Mouse (Mus musculus) liver, adult (tissue): ENCODE data around the gene Cx3cr1.

ENCODE experiments used
- GATA4 ChIP-seq: IDR thresholded peaks from 2 replicates; pipeline ENCODE4 v1.6.1; 2014; ENCODE audit warnings: mild to moderate bottlenecking, low read length; ENCODE audit not compliant: insufficient replicate concordance

Cx3cr1 gene

GRCm38 (mm10) chr9:119999636-120000035 lies 70.0 kb downstream of the Cx3cr1 start:
- no peak for TF ChIP-seq GATA4

GRCm38 (mm10) chr9:119998776-119999175 lies 70.9 kb downstream of the Cx3cr1 start:
- no peak for TF ChIP-seq GATA4

DNA sequence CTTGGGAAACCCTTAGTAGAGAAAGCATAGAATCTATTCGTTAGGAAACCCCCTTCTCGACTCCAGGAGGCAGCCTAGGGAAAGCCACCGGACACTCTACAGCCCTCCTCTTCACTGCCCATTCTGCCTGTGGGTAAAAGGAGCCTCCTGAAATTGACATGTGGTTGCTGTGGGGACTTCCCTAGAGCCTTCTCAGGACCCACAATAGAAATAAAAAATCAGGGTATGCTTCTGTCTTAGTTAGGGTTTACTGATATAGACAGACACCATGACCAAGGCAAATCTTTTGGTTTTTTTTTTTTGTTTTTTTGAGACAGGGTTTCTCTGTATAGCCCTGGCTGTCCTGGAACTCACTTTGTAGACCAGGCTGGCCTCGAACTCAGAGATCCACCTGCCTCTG lies 73.6 kb downstream of the Cx3cr1 start:
- TF ChIP-seq GATA4: no peak

DNA sequence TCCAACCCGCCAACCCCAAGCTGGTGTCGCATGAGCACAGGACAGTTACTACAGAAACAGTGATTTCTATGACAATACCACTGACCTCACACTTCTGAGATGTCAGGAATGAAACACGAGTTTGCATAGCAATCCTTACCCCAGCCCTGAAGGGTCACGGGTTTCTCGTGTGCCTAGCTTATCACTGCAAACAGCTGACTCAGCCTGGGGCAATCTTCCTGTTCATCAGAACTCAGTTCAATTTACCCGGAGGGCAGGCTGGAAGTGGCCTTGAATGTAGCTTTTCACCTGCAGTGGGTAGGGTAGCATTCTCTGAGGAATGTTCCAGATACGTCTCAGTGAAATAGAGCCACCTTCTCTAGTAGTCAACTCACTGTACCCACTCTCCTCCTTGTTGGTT lies 75.5 kb downstream of the Cx3cr1 start:
- no peak for TF ChIP-seq GATA4

DNA sequence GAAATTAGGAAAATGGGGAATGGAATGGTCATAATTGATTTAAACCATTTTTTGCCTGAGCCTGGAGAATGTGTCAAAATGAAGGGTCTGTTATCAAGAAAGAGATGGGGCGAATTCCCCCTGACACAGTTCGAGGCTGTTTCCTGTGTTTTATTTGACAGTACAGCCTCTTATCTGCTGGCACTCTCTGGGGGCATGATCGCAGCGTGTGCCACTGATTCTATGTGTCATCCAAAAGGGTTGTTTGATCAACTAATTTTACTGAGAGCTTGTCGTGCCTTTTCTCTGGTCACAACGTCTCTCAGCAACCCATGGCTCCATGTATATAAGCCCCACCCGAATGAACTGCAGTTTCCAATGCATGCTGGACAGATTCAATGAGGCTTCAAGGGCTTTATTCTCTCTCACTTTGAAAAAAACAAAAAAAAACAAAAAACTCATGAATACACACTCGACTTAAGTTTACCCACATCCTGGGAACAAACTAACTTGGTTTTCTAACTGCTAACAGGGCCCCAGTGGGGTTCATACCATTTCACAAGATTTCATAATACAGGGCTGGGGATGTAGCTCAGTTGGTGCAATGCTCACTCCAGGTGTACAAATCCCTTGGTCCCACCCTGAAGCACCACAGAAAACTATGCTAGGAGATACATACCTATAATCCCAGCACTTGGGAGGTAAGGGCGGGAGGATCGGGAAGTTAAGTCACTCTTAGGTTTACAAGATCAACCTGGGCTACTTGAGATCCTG lies 76.4 kb downstream of the Cx3cr1 start:
- no peak for TF ChIP-seq GATA4

DNA sequence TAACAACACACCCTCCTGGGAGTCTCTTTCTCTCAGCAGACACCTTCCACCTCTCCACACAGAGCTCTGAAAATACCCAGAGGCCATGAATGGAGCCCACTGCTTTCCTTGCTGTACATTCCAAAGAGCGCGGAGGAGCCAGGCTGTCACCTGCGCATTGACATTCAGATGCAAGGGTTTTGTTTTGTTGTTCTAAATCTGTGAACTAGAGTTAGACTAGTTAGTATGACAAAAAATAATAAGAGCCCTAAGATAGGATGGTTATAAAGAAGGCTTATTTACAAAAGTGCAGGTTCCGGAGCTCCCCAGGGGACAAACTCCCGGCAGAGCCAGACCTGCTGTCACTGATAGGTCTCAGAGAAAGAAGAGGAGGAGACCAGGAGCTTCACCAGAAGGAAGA lies 78.4 kb downstream of the Cx3cr1 start:
- TF ChIP-seq GATA4: no peak

- no peak for TF ChIP-seq GATA4
Measured at GRCm38 (mm10) chr9:119988304-119988703, 81.4 kb downstream of the Cx3cr1 start.

DNA sequence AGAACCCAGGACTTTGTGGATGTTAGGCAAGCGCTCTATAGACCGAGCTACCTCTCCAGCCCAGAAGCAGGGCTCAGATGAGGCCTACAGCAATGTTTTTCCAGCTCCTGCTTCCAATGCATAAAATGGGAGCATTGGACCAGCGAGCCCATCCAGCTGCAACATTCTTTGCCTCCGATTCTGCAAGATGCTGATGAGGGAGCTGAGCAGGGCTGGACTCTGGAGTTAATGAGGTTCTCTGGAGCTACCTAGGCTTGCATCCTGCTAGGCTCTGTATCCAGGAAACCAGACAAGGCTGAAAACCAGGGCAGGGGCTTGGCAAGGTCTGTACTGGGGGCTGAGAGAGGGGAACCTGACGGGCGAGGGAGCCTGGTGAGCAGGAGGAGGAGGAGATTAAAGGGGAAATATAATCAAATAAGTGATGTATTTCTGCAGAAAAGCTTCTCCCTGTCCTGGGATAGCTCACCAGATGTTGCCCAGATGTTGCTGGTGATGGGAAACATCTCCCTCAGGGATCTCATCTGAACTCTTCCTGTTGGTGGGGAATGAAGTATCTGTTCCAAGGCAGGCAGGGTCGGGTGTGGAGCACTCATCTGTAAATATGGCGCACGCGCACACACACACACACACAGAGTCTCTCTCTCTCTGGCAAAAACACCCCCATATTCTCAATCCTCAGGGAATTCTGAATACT lies 83.7 kb downstream of the Cx3cr1 start:
- no peak for TF ChIP-seq GATA4

DNA sequence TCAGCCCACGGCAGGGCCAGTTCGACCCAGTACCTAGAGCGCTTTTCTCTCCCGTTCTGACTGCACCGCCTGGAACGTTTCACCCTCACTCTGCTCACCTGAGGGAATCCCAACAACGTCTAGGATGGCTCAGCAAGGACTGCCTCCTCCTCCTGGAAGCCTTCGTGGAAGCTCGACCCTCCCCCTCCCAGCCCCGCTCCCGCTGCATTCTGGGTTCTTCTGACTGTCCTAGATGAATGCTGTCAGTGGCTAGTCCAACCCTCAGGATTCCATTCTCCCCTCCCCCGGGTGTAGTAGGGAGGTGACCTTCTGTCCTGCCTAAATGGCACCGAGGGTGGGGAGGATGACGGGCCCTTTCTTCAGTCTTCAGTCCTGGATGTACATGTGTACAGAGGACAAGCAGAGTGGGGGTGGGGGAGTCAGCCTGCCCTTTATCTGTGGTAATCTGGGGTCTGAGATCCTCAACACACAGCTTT lies 85.1 kb downstream of the Cx3cr1 start, which contains the start of gene Csrnp1:
TSS of gene Csrnp1 (minus strand) at position 123 of the 476 bp plus-strand sequence.
- no peak for TF ChIP-seq GATA4

GRCm38 (mm10) chr9:119983585-119984535 lies 85.8 kb downstream of the Cx3cr1 start:
- TF ChIP-seq GATA4: peak; percentile 46; the same call in 1 of the 2 replicates

DNA sequence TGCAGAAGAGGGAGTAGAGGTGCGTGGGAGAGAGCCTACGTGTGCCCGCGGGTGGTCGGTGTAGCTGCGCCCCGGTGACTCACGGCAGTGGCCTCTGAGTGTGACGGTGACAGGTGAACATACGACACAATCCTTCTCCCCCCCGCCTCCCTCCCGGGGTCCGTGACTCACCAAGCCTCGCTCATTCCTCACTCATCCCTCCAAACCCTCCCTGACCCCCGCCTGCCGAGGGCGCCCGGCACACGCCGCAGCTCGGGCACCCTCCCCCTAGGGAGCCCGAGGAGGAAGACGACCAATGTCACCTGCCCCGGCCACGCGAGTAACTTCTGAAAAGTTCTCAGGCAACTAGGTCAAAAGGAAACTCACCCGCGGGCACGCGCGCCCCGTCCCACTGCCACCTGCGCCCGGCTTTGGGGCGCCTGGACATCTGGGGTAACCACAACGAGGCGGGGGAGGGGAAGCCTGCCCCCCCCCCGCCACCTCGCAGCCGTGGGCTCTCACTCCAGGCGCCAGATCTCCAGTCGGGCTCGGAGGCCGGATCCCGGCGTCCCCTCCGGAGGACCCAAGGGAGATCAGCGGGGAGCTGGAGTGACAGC lies 86.6 kb downstream of the Cx3cr1 start:
- TF ChIP-seq GATA4: no peak

GRCm38 (mm10) chr9:119982241-119982811 lies 87.4 kb downstream of the Cx3cr1 start:
- no peak for TF ChIP-seq GATA4

DNA sequence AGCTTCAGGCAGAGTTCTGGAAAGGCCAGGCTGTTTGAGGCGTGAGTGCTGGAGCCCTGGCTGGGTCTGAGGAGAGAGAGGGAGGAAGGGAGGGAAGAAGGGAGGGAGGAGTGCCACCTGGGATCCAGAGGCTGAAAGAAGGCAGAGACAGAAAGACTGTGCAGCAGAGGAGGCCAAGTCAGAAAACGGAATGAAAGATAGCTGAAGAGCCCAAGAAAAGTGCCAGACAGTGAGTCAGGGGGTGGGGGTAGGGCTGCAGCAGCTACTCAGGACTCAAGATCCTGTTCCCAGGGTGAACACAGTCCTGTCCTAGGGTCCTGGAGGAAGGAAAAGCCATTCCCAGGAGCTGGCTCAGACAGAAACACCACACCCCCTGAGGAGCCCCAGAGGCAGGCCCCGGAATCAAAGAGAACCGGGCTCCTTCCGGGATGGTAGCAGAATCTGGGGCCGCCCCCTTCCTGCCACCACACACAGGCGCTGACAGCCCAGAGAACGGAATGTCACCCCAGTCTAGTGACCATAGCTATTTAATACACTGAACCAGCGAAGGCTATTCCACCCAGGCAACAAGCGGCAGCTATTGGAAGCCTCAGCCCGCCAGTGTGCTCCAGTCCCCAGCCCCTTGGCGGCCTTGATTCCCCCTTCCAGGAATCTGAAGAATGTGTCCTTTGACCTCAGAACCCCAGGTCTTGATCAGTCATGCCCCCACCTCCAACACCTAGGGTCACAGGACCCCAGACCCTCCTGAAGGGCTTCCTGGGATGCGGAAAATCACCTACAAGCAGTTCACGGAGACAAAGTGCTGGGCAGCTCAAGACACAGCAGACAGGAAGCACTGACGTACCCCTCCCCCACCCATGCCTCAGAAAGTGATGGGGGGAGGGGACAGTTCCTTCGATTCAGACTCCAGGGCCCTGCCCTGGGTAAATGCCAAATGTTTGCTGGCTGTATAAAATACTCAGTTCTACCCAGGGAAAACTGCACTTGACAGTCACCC lies 88.2 kb downstream of the Cx3cr1 start:
- peak; percentile 52; the same call in 1 of the 2 replicates for TF ChIP-seq GATA4

GRCm38 (mm10) chr9:119980770-119981182 lies 88.9 kb downstream of the Cx3cr1 start:
- TF ChIP-seq GATA4: no peak

GRCm38 (mm10) chr9:119979749-119980148 lies 89.9 kb downstream of the Cx3cr1 start:
- no peak for TF ChIP-seq GATA4
